Mouse (Mus musculus) G1E-ER4 (cell line): ENCODE results near the gene Mrps35. TPM values are rescaled to one million over a fixed set of nuclear protein-coding genes. Genes with fewer than 3 reads are reported as not detected.

Experiments used
- GATA1 ChIP-seq: IDR thresholded peaks from one replicate; pipeline ENCODE4 v1.8.0; 2012; ENCODE audit warnings: low read length, inconsistent platforms
- polyA plus RNA-seq: library from polyadenylated mRNA; stranded (reverse); fragments of >175 nt; gene quantifications from 2 replicates; pipeline ENCODE4 v1.2.3, GENCODE M21; 2012

Gene Mrps35
- 19.4 and 23.9 TPM in 2 replicates for polyA plus RNA-seq

- no peak for TF ChIP-seq GATA1
Observed at GRCm38 (mm10) chr6:147042291-147043290, at the start of gene Mrps35. Mrps35 (plus strand) TSS chr6:147042764.

GRCm38 (mm10) chr6:146994236-146994635 lies 48.3 kb upstream of the Mrps35 start:
- no peak for TF ChIP-seq GATA1

GRCm38 (mm10) chr6:146995391-146995790 lies 47.2 kb upstream of the Mrps35 start:
- no peak for TF ChIP-seq GATA1

- TF ChIP-seq GATA1 = no peak
Observed at GRCm38 (mm10) chr6:146995878-146996277, 46.7 kb upstream of the Mrps35 start.

- TF ChIP-seq GATA1 = no peak
Observed at GRCm38 (mm10) chr6:146997006-146997405, 45.6 kb upstream of the Mrps35 start.

DNA sequence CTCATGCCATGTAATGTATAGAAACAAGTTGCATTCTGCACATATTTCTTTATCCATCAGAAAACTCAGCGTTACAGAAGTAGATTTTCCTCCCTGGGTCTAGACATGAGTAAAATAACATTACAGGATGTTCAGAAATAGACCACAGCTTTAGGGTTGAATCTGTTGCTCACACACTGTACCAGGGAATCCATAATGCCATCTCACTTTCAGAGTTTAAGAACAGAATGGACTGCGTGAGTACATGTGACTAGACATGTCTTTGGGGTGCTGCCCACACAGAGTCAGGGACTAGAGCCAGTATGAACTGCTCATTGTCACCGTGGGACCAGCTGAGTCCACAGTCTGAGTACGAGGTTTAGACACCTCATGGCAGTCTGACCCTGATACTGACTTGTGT lies 43.9 kb upstream of the Mrps35 start:
- no peak for TF ChIP-seq GATA1

- TF ChIP-seq GATA1 = no peak
Observed at GRCm38 (mm10) chr6:146999302-146999701, 43.3 kb upstream of the Mrps35 start.

DNA sequence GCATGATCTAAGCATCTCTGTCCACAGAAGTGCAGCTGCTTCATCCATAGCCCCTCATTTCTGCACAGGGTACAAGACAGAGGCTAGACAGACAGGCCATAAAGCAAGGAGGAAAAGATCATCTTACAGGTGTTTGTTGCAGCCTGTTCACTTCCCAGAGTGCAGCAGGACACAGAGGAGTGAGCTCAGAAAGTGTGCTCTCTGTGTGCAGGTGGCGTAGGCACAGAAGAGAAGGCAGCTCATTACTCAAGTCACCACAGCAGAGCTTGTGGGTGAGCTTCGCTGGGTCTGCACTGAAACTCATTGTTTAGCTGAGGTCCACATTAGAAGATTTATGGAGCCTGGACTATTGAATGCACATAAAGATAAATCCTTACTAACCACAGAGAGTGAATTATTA lies 42.8 kb upstream of the Mrps35 start:
- no peak for TF ChIP-seq GATA1

DNA sequence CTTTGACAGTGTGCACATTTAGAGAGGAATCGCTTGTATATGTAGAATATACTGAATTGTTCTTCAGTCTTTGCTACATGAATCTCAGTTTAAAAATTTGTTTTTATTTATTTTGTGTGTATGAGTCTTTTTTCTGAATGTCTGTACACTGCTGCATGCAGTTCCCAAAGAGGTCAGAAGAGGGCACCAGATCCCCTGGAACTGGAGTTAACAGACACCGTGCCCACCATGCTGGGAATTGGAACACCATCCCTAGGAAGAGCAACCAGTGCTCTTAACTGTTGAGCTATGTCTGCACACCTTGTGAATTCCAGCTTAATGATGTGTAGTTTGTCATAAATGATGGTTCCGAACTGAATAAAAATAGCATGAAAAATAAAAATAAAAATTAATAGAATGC lies 34.4 kb upstream of the Mrps35 start:
- no peak for TF ChIP-seq GATA1

GRCm38 (mm10) chr6:147010358-147010757 lies 32.2 kb upstream of the Mrps35 start:
- no peak for TF ChIP-seq GATA1

GRCm38 (mm10) chr6:147010811-147011520 lies 31.6 kb upstream of the Mrps35 start:
- TF ChIP-seq GATA1 = no peak

DNA sequence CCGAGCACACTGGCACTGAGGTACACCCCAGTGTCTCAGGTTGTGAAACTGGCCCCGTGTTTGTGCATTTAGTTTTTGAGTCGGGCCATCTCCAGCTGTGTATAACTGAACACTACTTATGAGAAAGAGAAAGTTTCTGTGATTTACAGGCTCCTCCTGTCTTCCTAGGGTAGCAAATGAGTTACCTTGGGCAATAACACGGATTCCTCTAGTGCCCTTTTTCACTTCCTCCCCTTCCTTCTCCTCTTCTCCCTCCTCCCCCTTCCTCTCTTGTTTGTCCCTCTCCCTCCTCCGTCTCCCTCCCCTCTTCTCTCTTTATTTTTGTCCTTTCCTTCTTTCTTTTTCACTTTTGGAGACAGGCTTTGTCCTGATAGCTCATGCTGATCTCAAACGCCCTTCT lies 31.0 kb upstream of the Mrps35 start:
- TF ChIP-seq GATA1 = no peak

DNA sequence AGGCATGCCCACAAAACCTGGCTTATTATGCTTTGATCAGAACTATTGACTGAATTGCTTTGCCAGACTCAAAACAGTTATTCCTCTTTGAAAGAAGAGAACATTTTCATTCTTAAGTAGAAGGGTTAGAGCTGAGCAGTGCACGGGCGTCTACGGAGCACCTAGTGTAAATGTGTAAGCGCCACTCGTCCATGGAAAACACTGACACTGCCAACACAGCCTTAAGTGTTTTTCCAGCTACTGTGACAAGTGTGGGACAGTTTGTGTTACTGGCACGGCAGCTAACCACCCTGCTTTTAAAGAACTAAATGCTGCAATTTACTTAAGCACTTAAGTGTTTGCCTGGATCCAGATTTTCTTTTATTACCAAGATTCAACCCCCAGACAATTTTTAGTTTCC lies 30.6 kb upstream of the Mrps35 start:
- TF ChIP-seq GATA1 = no peak

- no peak for TF ChIP-seq GATA1
Observed at GRCm38 (mm10) chr6:147013546-147013945, 29.0 kb upstream of the Mrps35 start.

- TF ChIP-seq GATA1 = no peak
Observed at GRCm38 (mm10) chr6:147017906-147018305, 24.7 kb upstream of the Mrps35 start.

GRCm38 (mm10) chr6:147018364-147018763 lies 24.2 kb upstream of the Mrps35 start:
- TF ChIP-seq GATA1 = no peak

DNA sequence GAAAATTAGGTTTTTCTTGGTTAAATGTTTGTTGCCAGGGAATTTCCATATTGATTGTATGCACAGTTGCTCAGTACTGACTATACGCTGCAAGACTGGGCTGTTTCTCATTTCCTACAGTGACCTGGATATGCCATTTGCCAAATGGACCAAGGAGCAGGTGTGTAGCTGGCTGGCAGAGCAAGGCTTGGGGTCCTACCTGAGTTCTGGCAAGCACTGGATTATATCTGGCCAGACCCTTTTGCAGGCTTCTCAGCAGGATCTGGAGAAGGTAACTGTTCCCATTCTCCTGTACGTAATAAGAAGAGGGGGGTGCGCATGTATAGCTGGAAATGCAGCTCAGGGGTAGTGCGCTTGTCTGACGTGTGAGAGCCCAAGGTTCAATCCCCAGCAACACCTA lies 21.4 kb upstream of the Mrps35 start:
- no peak for TF ChIP-seq GATA1
